Mouse (Mus musculus): ENCODE measurements around the gene Cmip. TPM values are rescaled to one million over a fixed set of nuclear protein-coding genes. Genes with fewer than 3 reads are reported as not detected.

Gene Cmip
- polyA plus RNA-seq, 1 experiment = 103 TPM

- TF ChIP-seq CTCF (IDR thresholded peaks at IDR 0.05; ENCODE audit: borderline replicate concordance, control insufficient read depth, extremely low read depth, insufficient read depth, low read length, poor library complexity) (no peak), POLR2A (IDR thresholded peaks at IDR 0.05; ENCODE audit: control insufficient read depth, extremely low read depth, insufficient read depth, low read length, poor library complexity) (no peak)
- Histone ChIP-seq H3K36me3 (ENCODE audit: control insufficient read depth, insufficient read depth, low read length) (no peaks in the 10 kb centered on the region), H3K27ac (ENCODE audit: control insufficient read depth, insufficient read depth, low read length) (no peak overlapping the region), H3K4me3 (ENCODE audit: control insufficient read depth, insufficient read depth, low read length) (no peak overlapping the region), H3K4me1 (replicated peaks; ENCODE audit: control insufficient read depth, insufficient read depth, low read length) (peaks cover 23% of the 10 kb centered on the region), H3K27me3 (ENCODE audit: control insufficient read depth, insufficient read depth, low read length) (no peaks in the 10 kb centered on the region)
- WGBS = 4% methylated on average over 2 of the region's 2 CpGs
- DNase-seq = no peak
Observed at GRCm38 (mm10) chr8:117362438-117362726, 105.5 kb downstream of the Cmip start.

- WGBS = 91% methylated on average over 10 of the region's 10 CpGs
- Histone ChIP-seq H3K36me3 (ENCODE audit: control insufficient read depth, insufficient read depth, low read length) (no peaks in the 10 kb centered on the region), H3K4me1 (replicated peaks; ENCODE audit: control insufficient read depth, insufficient read depth, low read length) (peaks cover 27% of the 10 kb centered on the region), H3K4me3 (ENCODE audit: control insufficient read depth, insufficient read depth, low read length) (no peak overlapping the region), H3K27me3 (ENCODE audit: control insufficient read depth, insufficient read depth, low read length) (no peaks in the 10 kb centered on the region), H3K27ac (ENCODE audit: control insufficient read depth, insufficient read depth, low read length) (no peak overlapping the region)
- no peak for DNase-seq
- TF ChIP-seq CTCF (IDR thresholded peaks at IDR 0.05; ENCODE audit: borderline replicate concordance, control insufficient read depth, extremely low read depth, insufficient read depth, low read length, poor library complexity) = no peak
- no peak for TF ChIP-seq POLR2A (IDR thresholded peaks at IDR 0.05; ENCODE audit: control insufficient read depth, extremely low read depth, insufficient read depth, low read length, poor library complexity)
Observed at GRCm38 (mm10) chr8:117363291-117363690, 106.4 kb downstream of the Cmip start.

- H3K36me3 ChIP-seq (ENCODE audit: control insufficient read depth, insufficient read depth, low read length) = no peaks in the 10 kb centered on the region
- WGBS = 94% methylated on average over 19 of the region's 19 CpGs
- DNase-seq = no peak
- H3K4me3 ChIP-seq (ENCODE audit: control insufficient read depth, insufficient read depth, low read length) = no peak overlapping the region
- H3K27me3 ChIP-seq (ENCODE audit: control insufficient read depth, insufficient read depth, low read length) = no peaks in the 10 kb centered on the region
- H3K27ac ChIP-seq (ENCODE audit: control insufficient read depth, insufficient read depth, low read length) = no peak overlapping the region
- peaks cover 29% of the 10 kb centered on the region for H3K4me1 ChIP-seq (replicated peaks; ENCODE audit: control insufficient read depth, insufficient read depth, low read length)
- TF ChIP-seq POLR2A (IDR thresholded peaks at IDR 0.05; ENCODE audit: control insufficient read depth, extremely low read depth, insufficient read depth, low read length, poor library complexity) = no peak
- no peak for TF ChIP-seq CTCF (IDR thresholded peaks at IDR 0.05; ENCODE audit: borderline replicate concordance, control insufficient read depth, extremely low read depth, insufficient read depth, low read length, poor library complexity)
Observed at GRCm38 (mm10) chr8:117364374-117365160, 107.7 kb downstream of the Cmip start.

- no peak for DNase-seq
- Histone ChIP-seq H3K4me1 (replicated peaks; ENCODE audit: control insufficient read depth, insufficient read depth, low read length) (peaks cover 43% of the 10 kb centered on the region), H3K36me3 (ENCODE audit: control insufficient read depth, insufficient read depth, low read length) (no peaks in the 10 kb centered on the region), H3K27me3 (ENCODE audit: control insufficient read depth, insufficient read depth, low read length) (no peaks in the 10 kb centered on the region), H3K27ac (ENCODE audit: control insufficient read depth, insufficient read depth, low read length) (no peak overlapping the region), H3K4me3 (ENCODE audit: control insufficient read depth, insufficient read depth, low read length) (no peak overlapping the region)
- 75% methylated on average over 7 of the region's 7 CpGs for WGBS
- no peak for TF ChIP-seq CTCF (IDR thresholded peaks at IDR 0.05; ENCODE audit: borderline replicate concordance, control insufficient read depth, extremely low read depth, insufficient read depth, low read length, poor library complexity)
- TF ChIP-seq POLR2A (IDR thresholded peaks at IDR 0.05; ENCODE audit: control insufficient read depth, extremely low read depth, insufficient read depth, low read length, poor library complexity) = no peak
Observed at GRCm38 (mm10) chr8:117366475-117366874, 109.6 kb downstream of the Cmip start.

GRCm38 (mm10) chr8:117367441-117367840 lies 110.6 kb downstream of the Cmip start:
- DNase-seq = no peak
- no peaks in the 10 kb centered on the region for H3K36me3 ChIP-seq (ENCODE audit: control insufficient read depth, insufficient read depth, low read length)
- WGBS = 65% methylated on average over 8 of the region's 8 CpGs
- peaks cover 34% of the 10 kb centered on the region for H3K4me1 ChIP-seq (replicated peaks; ENCODE audit: control insufficient read depth, insufficient read depth, low read length)
- H3K27me3 ChIP-seq (ENCODE audit: control insufficient read depth, insufficient read depth, low read length) = no peaks in the 10 kb centered on the region
- H3K4me3 ChIP-seq (ENCODE audit: control insufficient read depth, insufficient read depth, low read length) = no peak overlapping the region
- TF ChIP-seq POLR2A (IDR thresholded peaks at IDR 0.05; ENCODE audit: control insufficient read depth, extremely low read depth, insufficient read depth, low read length, poor library complexity) = no peak
- no peak for TF ChIP-seq CTCF (IDR thresholded peaks at IDR 0.05; ENCODE audit: borderline replicate concordance, control insufficient read depth, extremely low read depth, insufficient read depth, low read length, poor library complexity)
- H3K27ac ChIP-seq (ENCODE audit: control insufficient read depth, insufficient read depth, low read length) = no peak overlapping the region

GRCm38 (mm10) chr8:117368781-117369180 lies 111.9 kb downstream of the Cmip start:
- peaks cover 30% of the 10 kb centered on the region for H3K4me1 ChIP-seq (replicated peaks; ENCODE audit: control insufficient read depth, insufficient read depth, low read length)
- no peaks in the 10 kb centered on the region for H3K27me3 ChIP-seq (ENCODE audit: control insufficient read depth, insufficient read depth, low read length)
- H3K36me3 ChIP-seq (ENCODE audit: control insufficient read depth, insufficient read depth, low read length) = no peaks in the 10 kb centered on the region
- no peak for DNase-seq
- H3K27ac ChIP-seq (ENCODE audit: control insufficient read depth, insufficient read depth, low read length) = no peak overlapping the region
- TF ChIP-seq POLR2A (IDR thresholded peaks at IDR 0.05; ENCODE audit: control insufficient read depth, extremely low read depth, insufficient read depth, low read length, poor library complexity) = no peak
- TF ChIP-seq CTCF (IDR thresholded peaks at IDR 0.05; ENCODE audit: borderline replicate concordance, control insufficient read depth, extremely low read depth, insufficient read depth, low read length, poor library complexity) = no peak
- no peak overlapping the region for H3K4me3 ChIP-seq (ENCODE audit: control insufficient read depth, insufficient read depth, low read length)
- 96% methylated on average over 8 of the region's 8 CpGs for WGBS
